Mouse (Mus musculus) layer of hippocampus, adult 9-11 months (tissue): ENCODE measurements around the gene Tpk1.
"Not testable (repeated sequence)": the region's sequence is repeated elsewhere in the genome, so short reads cannot be mapped to it uniquely, and the experiment has no call there.

Source experiments
- DNase-seq: peaks from one replicate; pipeline ENCODE4 v3.0.0; 2022

The Tpk1 gene

GRCm38 (mm10) chr6:43638865-43639264 is 27.2 kb downstream of the Tpk1 start:
- no peak for DNase-seq

- DNase-seq = no peak
These were observed 28.0 kb downstream of the Tpk1 start for GRCm38 (mm10) chr6:43638119-43638518.

- DNase-seq = no peak
These were observed 29.0 kb downstream of the Tpk1 start for GRCm38 (mm10) chr6:43636980-43637638.

GRCm38 (mm10) chr6:43633308-43633963 is 32.6 kb downstream of the Tpk1 start:
- DNase-seq = no peak

GRCm38 (mm10) chr6:43632871-43633270 is 33.2 kb downstream of the Tpk1 start:
- no peak for DNase-seq

- DNase-seq = not testable (repeated sequence)
These were observed 42.6 kb downstream of the Tpk1 start for GRCm38 (mm10) chr6:43623448-43623847.

GRCm38 (mm10) chr6:43619258-43619657 is 46.8 kb downstream of the Tpk1 start:
- no peak for DNase-seq

- DNase-seq = no peak
These were observed 54.3 kb downstream of the Tpk1 start for GRCm38 (mm10) chr6:43611770-43612169.

GRCm38 (mm10) chr6:43590841-43591541 is 75.1 kb downstream of the Tpk1 start:
- DNase-seq = no peak

GRCm38 (mm10) chr6:43585274-43585673 is 80.8 kb downstream of the Tpk1 start:
- peak; percentile 48 for DNase-seq

- DNase-seq = peak; percentile 11
These were observed 84.3 kb downstream of the Tpk1 start for GRCm38 (mm10) chr6:43581809-43582208.

GRCm38 (mm10) chr6:43567885-43568284 is 98.2 kb downstream of the Tpk1 start:
- DNase-seq = peak; percentile 12

- no peak for DNase-seq
These were observed 103.6 kb downstream of the Tpk1 start for GRCm38 (mm10) chr6:43562474-43562873.

GRCm38 (mm10) chr6:43551410-43551809 is 114.7 kb downstream of the Tpk1 start:
- no peak for DNase-seq

- DNase-seq = no peak
These were observed 119.5 kb downstream of the Tpk1 start for GRCm38 (mm10) chr6:43546537-43546936.

GRCm38 (mm10) chr6:43537252-43537870 is 128.7 kb downstream of the Tpk1 start:
- DNase-seq = no peak

- no peak for DNase-seq
These were observed 130.6 kb downstream of the Tpk1 start for GRCm38 (mm10) chr6:43535459-43535858.

GRCm38 (mm10) chr6:43533323-43533722 is 132.8 kb downstream of the Tpk1 start:
- DNase-seq = peak; percentile 64

- no peak for DNase-seq
These were observed 133.3 kb downstream of the Tpk1 start for GRCm38 (mm10) chr6:43532822-43533221.

GRCm38 (mm10) chr6:43531996-43532395 is 134.1 kb downstream of the Tpk1 start:
- no peak for DNase-seq

- DNase-seq = no peak
These were observed 137.1 kb downstream of the Tpk1 start for GRCm38 (mm10) chr6:43528996-43529395.

- DNase-seq = no peak
These were observed 141.1 kb downstream of the Tpk1 start for GRCm38 (mm10) chr6:43525028-43525427.

GRCm38 (mm10) chr6:43522046-43522445 is 144.0 kb downstream of the Tpk1 start:
- DNase-seq = no peak

- DNase-seq = no peak
These were observed 145.9 kb downstream of the Tpk1 start for GRCm38 (mm10) chr6:43520218-43520617.
